Mouse (Mus musculus) embryonic facial prominence, embryonic 14.5 days (tissue): ENCODE results near the gene Rcvrn. TPM values are rescaled to one million over a fixed set of nuclear protein-coding genes. Genes with fewer than 3 reads are reported as not detected.

Experiments
- ATAC-seq: fragments of 200-750 bp; cut with Nextera tagmentation; 2 replicates; pipeline ENCODE4 v1.8.0; 2017; ENCODE audit warnings: low read depth, moderate number of reproducible peaks, moderate TSS enrichment
- DNase-seq: peaks from one replicate; pipeline ENCODE4 v3.0.0-alpha.2; 2015; ENCODE audit warnings: low spot score
- H3K27ac ChIP-seq: fragments of 300-500 bp; sonication (generic); replicated peaks from 2 replicates; pipeline ENCODE4 v1.5.1; 2014; ENCODE audit warnings: low read depth, mild to moderate bottlenecking, low read length, moderate library complexity
- H3K27me3 ChIP-seq: fragments of 300-500 bp; sonication (generic); replicated peaks from 2 replicates; pipeline ENCODE4 v1.6.1; 2014; ENCODE audit warnings: low read length; ENCODE audit not compliant: control insufficient read depth, insufficient read depth
- H3K36me3 ChIP-seq: fragments of 300-500 bp; sonication (generic); 2 replicates; pipeline ENCODE4 v1.6.1; 2014; ENCODE audit warnings: low read length, mixed read lengths; ENCODE audit not compliant: control insufficient read depth, insufficient read depth
- H3K4me1 ChIP-seq: fragments of 300-500 bp; sonication (generic); 2 replicates; pipeline ENCODE4 v1.6.1; 2014; ENCODE audit warnings: antibody characterized with exemption, low read length; ENCODE audit not compliant: control insufficient read depth, insufficient read depth
- H3K4me2 ChIP-seq: fragments of 300-500 bp; sonication (generic); 2 replicates; pipeline ENCODE4 v1.6.1; 2014; ENCODE audit warnings: low read depth, mild to moderate bottlenecking, low read length, moderate library complexity, mixed read lengths
- H3K4me3 ChIP-seq: fragments of 300-500 bp; sonication (generic); 2 replicates; pipeline ENCODE4 v1.5.1; 2014; ENCODE audit warnings: low read depth, mild to moderate bottlenecking, low read length
- H3K9ac ChIP-seq: fragments of 300-500 bp; sonication (generic); 2 replicates; pipeline ENCODE4 v1.6.1; 2014; ENCODE audit warnings: low read depth, mild to moderate bottlenecking, low read length, moderate library complexity, mixed read lengths
- H3K9me3 ChIP-seq: fragments of 300-500 bp; sonication (generic); 2 replicates; pipeline ENCODE4 v1.6.1; 2016; ENCODE audit warnings: low read length; ENCODE audit not compliant: control insufficient read depth
- WGBS: fragments of 180-500 bp; shearing (Covaris S2); extraction: QIAGEN DNeasy Blood & Tissue Kit; methylation state at CpG from one replicate; pipeline ENCODE4 v1.1.7; 2014; 5-methylcytosine and 5-hydroxymethylcytosine counted together
- polyA plus RNA-seq: library from polyadenylated mRNA; unstranded; fragments of >200 nt; fragmentation: Nextera tagmentation; extraction: Ambion mirVana; gene quantifications from 2 replicates; pipeline ENCODE4 v1.2.1, GENCODE M21; 2014

The Rcvrn gene
- polyA plus RNA-seq, 1 experiment from 2014 or later, result not detected

GRCm38 (mm10) chr11:67731056-67731455 is 35.9 kb downstream of the Rcvrn start:
- Histone ChIP-seq H3K4me2 (no peak overlapping the region), H3K4me3 (no peak overlapping the region), H3K9me3 (no peaks in the 10 kb centered on the region), H3K27ac (no peak overlapping the region), H3K4me1 (no peaks in the 10 kb centered on the region), H3K36me3 (no peaks in the 10 kb centered on the region), H3K9ac (no peak overlapping the region), H3K27me3 (no peaks in the 10 kb centered on the region)
- WGBS, result 92% methylated on average over 2 of the region's 2 CpGs
- no peak for DNase-seq
- no peak for ATAC-seq

- H3K9ac ChIP-seq, result no peak overlapping the region
- WGBS, result 75% methylated on average over 1 of the region's 1 CpGs
- no peak overlapping the region for H3K27ac ChIP-seq
- H3K36me3 ChIP-seq, result no peaks in the 10 kb centered on the region
- ATAC-seq (no peak), DNase-seq (no peak)
- H3K4me3 ChIP-seq, result no peak overlapping the region
- H3K4me1 ChIP-seq, result no peaks in the 10 kb centered on the region
- no peaks in the 10 kb centered on the region for H3K9me3 ChIP-seq
- H3K27me3 ChIP-seq, result no peaks in the 10 kb centered on the region
- H3K4me2 ChIP-seq, result no peak overlapping the region
These were observed 38.6 kb downstream of the Rcvrn start for GRCm38 (mm10) chr11:67733726-67734125.

DNA sequence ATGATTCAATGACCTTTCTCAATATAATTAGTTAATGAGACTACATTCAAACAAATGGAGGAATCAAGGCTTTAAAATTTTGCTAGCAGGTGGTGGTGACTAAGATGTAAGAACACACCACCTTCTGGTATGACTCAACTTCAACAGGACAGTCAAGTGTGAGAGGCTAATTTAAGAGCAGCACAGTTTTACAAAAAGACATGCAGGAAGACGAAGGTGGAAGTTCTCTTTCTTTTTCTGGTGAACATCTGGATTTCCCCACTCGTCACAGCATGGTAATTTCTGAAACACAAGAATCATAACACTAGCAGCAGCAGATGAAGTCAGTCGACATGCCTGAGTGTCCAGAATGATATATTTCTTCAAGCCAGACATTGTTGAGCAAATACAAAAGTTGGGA is 39.5 kb downstream of the Rcvrn start:
- DNase-seq (no peak), ATAC-seq (no peak)
- no peaks in the 10 kb centered on the region for H3K27me3 ChIP-seq
- no peak overlapping the region for H3K27ac ChIP-seq
- WGBS, result 54% methylated on average over 3 of the region's 3 CpGs
- no peaks in the 10 kb centered on the region for H3K9me3 ChIP-seq
- H3K4me1 ChIP-seq, result no peaks in the 10 kb centered on the region
- H3K4me3 ChIP-seq, result no peak overlapping the region
- no peak overlapping the region for H3K4me2 ChIP-seq
- no peak overlapping the region for H3K9ac ChIP-seq
- no peaks in the 10 kb centered on the region for H3K36me3 ChIP-seq

DNA sequence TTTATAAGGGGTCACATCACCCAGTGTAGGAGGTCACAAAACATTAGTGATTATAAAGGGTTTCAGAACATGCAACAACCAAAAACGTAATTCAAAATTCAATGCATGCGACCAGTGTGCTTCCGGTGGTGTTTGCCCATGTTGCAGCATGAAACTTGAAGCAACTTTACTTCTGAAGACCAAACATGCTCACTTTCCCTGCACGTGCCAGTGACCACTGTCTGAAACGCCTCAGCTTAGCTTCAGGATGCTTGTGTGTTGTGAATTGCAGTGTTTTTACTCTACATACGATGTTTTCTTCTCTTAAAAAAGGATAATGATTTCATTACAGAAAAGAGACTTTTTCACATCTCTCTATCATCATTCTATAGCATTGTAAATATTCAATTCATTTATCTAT is 43.2 kb downstream of the Rcvrn start:
- Histone ChIP-seq H3K4me3 (no peak overlapping the region), H3K27me3 (no peaks in the 10 kb centered on the region), H3K36me3 (no peaks in the 10 kb centered on the region), H3K4me2 (no peak overlapping the region), H3K27ac (no peak overlapping the region), H3K9me3 (no peaks in the 10 kb centered on the region), H3K4me1 (no peaks in the 10 kb centered on the region), H3K9ac (no peak overlapping the region)
- DNase-seq (no peak), ATAC-seq (no peak)
- WGBS, result 79% methylated on average over 6 of the region's 6 CpGs

- 90% methylated on average over 5 of the region's 5 CpGs for WGBS
- no peaks in the 10 kb centered on the region for H3K4me1 ChIP-seq
- no peak for ATAC-seq
These were observed 43.8 kb downstream of the Rcvrn start for GRCm38 (mm10) chr11:67738846-67739490.

DNA sequence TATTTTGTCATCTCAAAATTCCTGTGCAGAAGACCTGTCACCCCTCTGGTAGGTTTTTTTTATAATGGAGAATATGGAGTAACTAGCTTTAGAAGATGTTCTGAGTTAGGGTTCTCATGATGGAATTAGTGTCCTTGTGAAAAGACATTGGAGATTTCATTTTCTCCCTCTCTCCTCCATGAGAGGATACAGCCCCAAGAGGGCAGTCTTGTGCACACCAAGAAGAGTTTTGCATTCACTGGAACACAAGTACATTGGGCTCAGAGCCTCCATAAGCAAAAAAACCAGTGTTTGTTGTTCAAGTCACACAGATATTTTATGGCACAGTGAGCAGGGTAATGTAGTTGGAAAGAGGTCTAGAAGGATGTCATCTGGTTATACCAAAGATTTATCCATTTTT is 46.4 kb downstream of the Rcvrn start:
- Histone ChIP-seq H3K4me3 (no peak overlapping the region), H3K4me2 (no peak overlapping the region), H3K9ac (no peak overlapping the region), H3K27ac (no peak overlapping the region), H3K9me3 (no peaks in the 10 kb centered on the region), H3K27me3 (no peaks in the 10 kb centered on the region), H3K36me3 (no peaks in the 10 kb centered on the region), H3K4me1 (no peaks in the 10 kb centered on the region)
- DNase-seq, result no peak
- no peak for ATAC-seq

More at GRCm38 (mm10) chr11:67738846-67739490, 43.8 kb downstream of the Rcvrn start:
- H3K9ac ChIP-seq, result no peak overlapping the region
- H3K9me3 ChIP-seq, result no peaks in the 10 kb centered on the region
- H3K27me3 ChIP-seq, result no peaks in the 10 kb centered on the region
- no peak for DNase-seq
- H3K4me3 ChIP-seq, result no peak overlapping the region
- H3K27ac ChIP-seq, result no peak overlapping the region
- H3K36me3 ChIP-seq, result no peaks in the 10 kb centered on the region
- no peak overlapping the region for H3K4me2 ChIP-seq

Other genes starting within 250 kb of the Rcvrn start
- 15.6 and 19.4 TPM in 2 replicates for gene Gas7, start 239.9 kb upstream of the Rcvrn start, polyA plus RNA-seq
- not detected in 2 replicates for gene Glp2r, start 75.8 kb downstream of the Rcvrn start, polyA plus RNA-seq
- gene Gsg1l2, start 79.3 kb downstream of the Rcvrn start, polyA plus RNA-seq, result not detected in 2 replicates
- gene Dhrs7c, start 102.9 kb downstream of the Rcvrn start, polyA plus RNA-seq, result 16.2 and 23.0 TPM in 2 replicates
- gene Usp43, start 226.8 kb downstream of the Rcvrn start, polyA plus RNA-seq, result 2.3 and 2.4 TPM in 2 replicates